In genomic region chr6:90704705-90705344, GRCm38 (mm10) we compare ENCODE assay signal across 10 mouse cellular contexts.
DNase-seq lines count a peak whose midpoint lies in the region; ATAC-seq lines count a peak whose summit lies in the region.
"Had no signal": no experiment of that assay in that cellular context is flagged by ENCODE, and none has a peak within 500 bp of the region (broad histone marks: within the 10 kb centered on the region; RNA-seq: fewer than 3 reads in every experiment).

No protein-coding gene starts in this region.

- H3K27me3 ChIP-seq in heart, embryonic 11.5 days (ENCODE audit: control insufficient read depth, insufficient read depth, low read length) = no peaks in the 10 kb centered on the region
- no peaks in the 10 kb centered on the region for H3K27me3 ChIP-seq in lung, embryonic 15.5 days
- H3K27me3 ChIP-seq: limb, embryonic 13.5 days; stomach, embryonic 15.5 days had no signal

- 0 out of 2 replicates have a peak overlapping the region, but pooled peaks have one; percentile 91 for H3K27ac ChIP-seq in heart, embryonic 11.5 days (ENCODE audit: low read depth, low read length)
- H3K27ac ChIP-seq in lung, embryonic 15.5 days = peak overlapping the region; percentile 81; the same call in 1 of the 2 replicates
- H3K27ac ChIP-seq: stomach, embryonic 15.5 days had no signal

- no peak overlapping the region for H3K4me3 ChIP-seq in heart, embryonic 11.5 days (ENCODE audit: low read depth, low read length)
- no peak overlapping the region for H3K4me3 ChIP-seq in lung, embryonic 15.5 days
- H3K4me3 ChIP-seq: limb, embryonic 13.5 days; stomach, embryonic 15.5 days had no signal

- no peak for ATAC-seq in heart, embryonic 11.5 days (replicated peaks; ENCODE audit: insufficient number of reproducible peaks, low FRiP score, low TSS enrichment)
- ATAC-seq in lung, embryonic 15.5 days (ENCODE audit: borderline replicate concordance, extremely low read depth, low FRiP score, low TSS enrichment) = no peak

- no peaks in the 10 kb centered on the region for H3K9me3 ChIP-seq in heart, embryonic 11.5 days (replicated peaks; ENCODE audit: control insufficient read depth, low read length)
- H3K9me3 ChIP-seq in lung, embryonic 15.5 days = no peaks in the 10 kb centered on the region
- H3K9me3 ChIP-seq: limb, embryonic 13.5 days; stomach, embryonic 15.5 days had no signal

- no peak overlapping the region for H3K4me2 ChIP-seq in heart, embryonic 11.5 days
- no peak overlapping the region for H3K4me2 ChIP-seq in lung, embryonic 15.5 days
- H3K4me2 ChIP-seq: limb, embryonic 13.5 days; stomach, embryonic 15.5 days had no signal

- H3K4me1 ChIP-seq in heart, embryonic 11.5 days (ENCODE audit: control insufficient read depth, insufficient read depth, low read length) = peaks cover 92% of the 10 kb centered on the region
- H3K4me1 ChIP-seq in lung, embryonic 15.5 days = peaks cover 82% of the 10 kb centered on the region

- H3K9ac ChIP-seq in heart, embryonic 11.5 days (ENCODE audit: low read depth, low read length) = no peak overlapping the region
- H3K9ac ChIP-seq in lung, embryonic 15.5 days = no peak overlapping the region
- H3K9ac ChIP-seq: stomach, embryonic 15.5 days had no signal

- H3K36me3 ChIP-seq in heart, embryonic 11.5 days (ENCODE audit: control insufficient read depth, insufficient read depth, low read length) = no peaks in the 10 kb centered on the region
- no peaks in the 10 kb centered on the region for H3K36me3 ChIP-seq in lung, embryonic 15.5 days
- H3K36me3 ChIP-seq: limb, embryonic 13.5 days; stomach, embryonic 15.5 days had no signal

- 55% methylated on average over 2 of the region's 2 CpGs for WGBS in heart, embryonic 11.5 days (ENCODE audit: insufficient replicate concordance)
- WGBS in lung, embryonic 15.5 days = 67% methylated on average over 2 of the region's 2 CpGs

- DNase-seq in gastrocnemius, postnatal 10 days = peak; percentile 40
- no peak for DNase-seq in gastrocnemius, postnatal 25 days
- peak; percentile 66 for DNase-seq in spleen, adult 12 weeks (ENCODE audit: low spot score)
- no peak for DNase-seq in spleen, postnatal 14 days (ENCODE audit: low spot score in 2 of 2)
- no peak for DNase-seq in thymus, postnatal 10 days (ENCODE audit: low spot score in 2 of 2)
- no peak for DNase-seq in ovary, postnatal 14 days (ENCODE audit: low spot score)

Comparison
In these comparisons a context has a peak if more than half of its experiments do, and no peak if none do; other contexts are left out.
1. DNase-seq: peak in gastrocnemius, postnatal 10 days (single experiment) and spleen, adult 12 weeks (single experiment); none in gastrocnemius, postnatal 25 days (single experiment), spleen, postnatal 14 days (0 of 2), thymus, postnatal 10 days (0 of 2) and ovary, postnatal 14 days (single experiment).